Mouse (Mus musculus) G1E (cell line): Measurements from ENCODE around the gene Pawr. TPM values are rescaled to one million over a fixed set of nuclear protein-coding genes. Genes with fewer than 3 reads are reported as not detected.

Experiments used
- ATAC-seq: 2 replicates; pipeline ENCODE4 v1.8.0; 2016; ENCODE audit warnings: mild to moderate bottlenecking; ENCODE audit not compliant: insufficient number of reproducible peaks, poor library complexity, low FRiP score, severe bottlenecking; ENCODE audit errors: extremely low read depth
- DNase-seq: peaks from one replicate; pipeline ENCODE4 v3.0.0; 2012; ENCODE audit warnings: low spot score
- H3K27me3 ChIP-seq: 2 replicates; pipeline ENCODE4 v1.6.1; 2012; ENCODE audit warnings: mild to moderate bottlenecking, low read length, inconsistent platforms; ENCODE audit not compliant: insufficient read depth
- H3K36me3 ChIP-seq: replicated peaks from 2 replicates; pipeline ENCODE3; 2012; ENCODE audit warnings: mild to moderate bottlenecking, inconsistent platforms
- H3K4me1 ChIP-seq: 2 replicates; pipeline ENCODE4 v1.6.1; 2012; ENCODE audit warnings: low read depth, low read length, inconsistent platforms, mixed read lengths; ENCODE audit not compliant: insufficient read depth
- H3K4me3 ChIP-seq: 2 replicates; pipeline ENCODE4 v1.5.1; 2012; ENCODE audit warnings: low read depth, mild to moderate bottlenecking, inconsistent platforms, low read length, moderate library complexity, mixed read lengths
- H3K9me3 ChIP-seq: replicated peaks from 2 replicates; pipeline ENCODE4 v1.6.1; 2012; ENCODE audit warnings: inconsistent platforms
- CTCF ChIP-seq: IDR thresholded peaks from 2 replicates; pipeline ENCODE4 v1.5.1; 2012; ENCODE audit warnings: low read depth, low read length, inconsistent platforms, mixed read lengths
- GATA1 ChIP-seq: IDR thresholded peaks from 2 replicates; pipeline ENCODE4 v1.6.1; 2012; ENCODE audit warnings: borderline replicate concordance, low read length, inconsistent platforms, mixed read lengths
- GATA2 ChIP-seq: IDR thresholded peaks from 2 replicates; pipeline ENCODE4 v1.6.1; 2012; ENCODE audit warnings: low read depth, low read length, inconsistent platforms, borderline replicate concordance
- POLR2AphosphoS5 ChIP-seq: IDR thresholded peaks from 2 replicates; pipeline ENCODE4 v1.6.1; 2012; ENCODE audit warnings: low read depth, low read length, inconsistent platforms; ENCODE audit not compliant: insufficient replicate concordance
- TAL1 ChIP-seq: conservative IDR thresholded peaks from 2 replicates; pipeline ENCODE4 v1.6.1; 2012; ENCODE audit warnings: low read depth, low read length, inconsistent platforms, mixed read lengths
- polyA plus RNA-seq: library from polyadenylated mRNA; stranded (reverse); fragments of >175 nt; gene quantifications from 2 replicates; pipeline ENCODE4 v1.2.3, GENCODE M21; 2012
- total RNA-seq, 2 experiments: library from RNA; stranded (forward) in 1 of 2; stranded (reverse) in 1 of 2; fragments of 200-1000 nt in 1 of 2; fragments of >200 nt in 1 of 2; fragmentation: Nextera tagmentation in 1 of 2; gene quantifications; 2 replicates each; pipeline ENCODE4 v1.2.3; 2014 to 2017

Gene Pawr
- total and polyA plus RNA-seq, 3 experiments, result 46.6 to 81.5 (median 65.2) TPM

- ATAC-seq (no peak), DNase-seq (no peak)
- Histone ChIP-seq H3K4me1 (peaks cover 13% of the 10 kb centered on the region), H3K27me3 (no peaks in the 10 kb centered on the region; the same call in 1 of the 2 replicates), H3K36me3 (no peaks in the 10 kb centered on the region), H3K9me3 (no peaks in the 10 kb centered on the region), H3K4me3 (no peak overlapping the region)
- no peak for TF ChIP-seq CTCF
- TF ChIP-seq GATA2, result no peak
- TF ChIP-seq TAL1, result no peak
- no peak for TF ChIP-seq POLR2AphosphoS5
- TF ChIP-seq GATA1, result no peak
Measured at GRCm38 (mm10) chr10:108294766-108295165, 37.2 kb upstream of the Pawr start.

- peaks cover 20% of the 10 kb centered on the region for H3K4me1 ChIP-seq
- H3K36me3 ChIP-seq, result no peaks in the 10 kb centered on the region
- TF ChIP-seq POLR2AphosphoS5, result no peak
- no peak for TF ChIP-seq GATA1
- no peak for TF ChIP-seq TAL1
- no peak for TF ChIP-seq CTCF
- no peak for TF ChIP-seq GATA2
- no peaks in the 10 kb centered on the region for H3K9me3 ChIP-seq
- ATAC-seq (no peak), DNase-seq (no peak)
- H3K27me3 ChIP-seq, result no peaks in the 10 kb centered on the region; the same call in 1 of the 2 replicates
- no peak overlapping the region for H3K4me3 ChIP-seq
Measured at GRCm38 (mm10) chr10:108296446-108296845, 35.5 kb upstream of the Pawr start.

GRCm38 (mm10) chr10:108298261-108298660 is 33.7 kb upstream of the Pawr start:
- Histone ChIP-seq H3K4me1 (peaks cover 23% of the 10 kb centered on the region), H3K9me3 (no peaks in the 10 kb centered on the region), H3K27me3 (no peaks in the 10 kb centered on the region; the same call in 1 of the 2 replicates), H3K4me3 (no peak overlapping the region), H3K36me3 (no peaks in the 10 kb centered on the region)
- ATAC-seq, result no peak
- TF ChIP-seq CTCF (no peak), TAL1 (no peak)
- DNase-seq, result no peak

- DNase-seq (no peak), ATAC-seq (no peak)
- Histone ChIP-seq H3K9me3 (no peaks in the 10 kb centered on the region), H3K27me3 (no peaks in the 10 kb centered on the region; the same call in 1 of the 2 replicates), H3K4me3 (no peak overlapping the region), H3K36me3 (no peaks in the 10 kb centered on the region), H3K4me1 (peaks cover 23% of the 10 kb centered on the region)
- no peak for TF ChIP-seq CTCF
- no peak for TF ChIP-seq GATA2
- TF ChIP-seq TAL1, result no peak
- no peak for TF ChIP-seq GATA1
- TF ChIP-seq POLR2AphosphoS5, result no peak
Measured at GRCm38 (mm10) chr10:108298841-108299545, 32.9 kb upstream of the Pawr start.

GRCm38 (mm10) chr10:108299828-108300227 is 32.1 kb upstream of the Pawr start:
- Histone ChIP-seq H3K4me1 (peaks cover 21% of the 10 kb centered on the region), H3K4me3 (no peak overlapping the region), H3K27me3 (no peaks in the 10 kb centered on the region; the same call in 1 of the 2 replicates), H3K36me3 (no peaks in the 10 kb centered on the region), H3K9me3 (0 out of 2 replicates have a peak, but pooled peaks cover 1% of the 10 kb centered on the region)
- no peak for ATAC-seq
- DNase-seq, result no peak
- TF ChIP-seq GATA2, result no peak
- no peak for TF ChIP-seq TAL1
- TF ChIP-seq CTCF, result no peak
- TF ChIP-seq GATA1, result no peak
- TF ChIP-seq POLR2AphosphoS5, result no peak

GRCm38 (mm10) chr10:108300843-108301242 is 31.1 kb upstream of the Pawr start:
- no peaks in the 10 kb centered on the region; the same call in 1 of the 2 replicates for H3K27me3 ChIP-seq
- H3K4me1 ChIP-seq, result peaks cover 20% of the 10 kb centered on the region
- ATAC-seq, result peak; percentile 77
- peak; percentile 23 for DNase-seq
- no peaks in the 10 kb centered on the region for H3K36me3 ChIP-seq
- 0 out of 2 replicates have a peak, but pooled peaks cover 1% of the 10 kb centered on the region for H3K9me3 ChIP-seq
- TF ChIP-seq CTCF (peak; percentile 71), GATA1 (no peak)
- H3K4me3 ChIP-seq, result peak overlapping the region; percentile 54; the same call in 1 of the 2 replicates

- ATAC-seq, result no peak
- Histone ChIP-seq H3K4me3 (no peak overlapping the region), H3K27me3 (no peaks in the 10 kb centered on the region), H3K9me3 (peaks cover 5% of the 10 kb centered on the region), H3K4me1 (peaks cover 15% of the 10 kb centered on the region), H3K36me3 (no peaks in the 10 kb centered on the region)
- TF ChIP-seq TAL1 (no peak), GATA2 (no peak), GATA1 (no peak), POLR2AphosphoS5 (no peak), CTCF (no peak)
- no peak for DNase-seq
Measured at GRCm38 (mm10) chr10:108307772-108308171, 24.1 kb upstream of the Pawr start.
